Mouse (Mus musculus) heart, embryonic 11.5 days (tissue): ENCODE data around the gene Atl3. TPM values are rescaled to one million over a fixed set of nuclear protein-coding genes. Genes with fewer than 3 reads are reported as not detected.

Experiments used
- ATAC-seq: fragments of 200-750 bp; cut with Nextera tagmentation; replicated peaks from 2 replicates; pipeline ENCODE4 v1.8.0; 2017; ENCODE audit warnings: moderate library complexity; ENCODE audit not compliant: insufficient number of reproducible peaks, low FRiP score, low TSS enrichment
- H3K27ac ChIP-seq: fragments of 300-500 bp; sonication (generic); 2 replicates; pipeline ENCODE4 v1.5.1; 2014; ENCODE audit warnings: mild to moderate bottlenecking, low read depth, low read length
- H3K27me3 ChIP-seq: fragments of 300-500 bp; sonication (generic); 2 replicates; pipeline ENCODE4 v1.6.1; 2014; ENCODE audit warnings: mild to moderate bottlenecking, low read length, mixed read lengths; ENCODE audit not compliant: control insufficient read depth, insufficient read depth
- H3K36me3 ChIP-seq: fragments of 300-500 bp; sonication (generic); 2 replicates; pipeline ENCODE4 v1.6.1; 2014; ENCODE audit warnings: mild to moderate bottlenecking, low read length, moderate library complexity, mixed read lengths; ENCODE audit not compliant: control insufficient read depth, insufficient read depth
- H3K4me1 ChIP-seq: fragments of 300-500 bp; sonication (generic); 2 replicates; pipeline ENCODE4 v1.6.1; 2014; ENCODE audit warnings: low read length; ENCODE audit not compliant: control insufficient read depth, insufficient read depth
- H3K4me2 ChIP-seq: fragments of 300-500 bp; sonication (generic); 2 replicates; pipeline ENCODE4 v1.6.1; 2014; ENCODE audit warnings: mild to moderate bottlenecking, moderate library complexity
- H3K4me3 ChIP-seq: fragments of 300-500 bp; sonication (generic); 2 replicates; pipeline ENCODE4 v1.5.1; 2014; ENCODE audit warnings: low read depth, low read length
- H3K9ac ChIP-seq: fragments of 300-500 bp; sonication (generic); 2 replicates; pipeline ENCODE4 v1.6.1; 2014; ENCODE audit warnings: mild to moderate bottlenecking, low read depth, low read length, moderate library complexity
- H3K9me3 ChIP-seq: fragments of 300-500 bp; sonication (generic); replicated peaks from 2 replicates; pipeline ENCODE4 v1.6.1; 2016; ENCODE audit warnings: low read length; ENCODE audit not compliant: control insufficient read depth
- WGBS: fragments of 180-500 bp; shearing (Covaris S2); extraction: QIAGEN DNeasy Blood & Tissue Kit; methylation state at CpG from one replicate; pipeline ENCODE4 v1.1.7; 2014; ENCODE audit not compliant: insufficient replicate concordance; 5-methylcytosine and 5-hydroxymethylcytosine counted together
- polyA plus RNA-seq: library from polyadenylated mRNA; unstranded; fragments of >200 nt; fragmentation: Nextera tagmentation; extraction: Ambion mirVana; gene quantifications from 2 replicates; pipeline ENCODE4 v1.2.1, GENCODE M21; 2014

The Atl3 gene
- polyA plus RNA-seq, 1 experiment from 2014 or later: 9.5 TPM

- no peak for ATAC-seq
- WGBS: 79% methylated on average over 1 of the region's 1 CpGs
- H3K36me3 ChIP-seq: peaks cover 5% of the 10 kb centered on the region
- H3K9me3 ChIP-seq: no peaks in the 10 kb centered on the region
- no peak overlapping the region for H3K4me2 ChIP-seq
- H3K4me3 ChIP-seq: no peak overlapping the region
- H3K27me3 ChIP-seq: no peaks in the 10 kb centered on the region
- H3K4me1 ChIP-seq: no peaks in the 10 kb centered on the region
- H3K9ac ChIP-seq: no peak overlapping the region
- H3K27ac ChIP-seq: no peak overlapping the region
Measured at GRCm38 (mm10) chr19:7516437-7516836, 22.6 kb downstream of the Atl3 start.

DNA sequence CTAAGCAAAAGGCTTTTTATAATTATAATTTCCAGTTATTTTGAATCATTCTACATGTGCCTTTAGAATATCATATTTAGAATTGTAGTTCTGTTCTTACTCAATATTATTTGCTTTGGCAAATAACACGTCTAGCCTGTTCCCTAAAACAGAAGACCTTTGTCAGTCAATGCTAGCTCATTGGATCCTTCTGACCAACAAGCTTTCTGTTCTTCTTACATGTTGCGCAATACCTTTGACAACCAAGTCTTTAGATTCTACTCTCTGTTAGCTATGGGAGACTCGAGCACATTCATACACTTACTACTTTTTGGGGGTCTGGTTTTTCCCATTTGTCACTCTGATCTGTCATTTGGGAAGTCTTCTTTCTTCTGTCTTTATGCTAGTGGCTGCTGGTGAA lies 27.8 kb downstream of the Atl3 start:
- H3K9ac ChIP-seq: no peak overlapping the region
- no peaks in the 10 kb centered on the region for H3K27me3 ChIP-seq
- no peak overlapping the region for H3K27ac ChIP-seq
- no peaks in the 10 kb centered on the region for H3K4me1 ChIP-seq
- 82% methylated on average over 3 of the region's 3 CpGs for WGBS
- no peak overlapping the region for H3K4me3 ChIP-seq
- no peak overlapping the region for H3K4me2 ChIP-seq
- H3K9me3 ChIP-seq: no peaks in the 10 kb centered on the region; the same call in 1 of the 2 replicates
- H3K36me3 ChIP-seq: peaks cover 23% of the 10 kb centered on the region
- ATAC-seq: no peak

DNA sequence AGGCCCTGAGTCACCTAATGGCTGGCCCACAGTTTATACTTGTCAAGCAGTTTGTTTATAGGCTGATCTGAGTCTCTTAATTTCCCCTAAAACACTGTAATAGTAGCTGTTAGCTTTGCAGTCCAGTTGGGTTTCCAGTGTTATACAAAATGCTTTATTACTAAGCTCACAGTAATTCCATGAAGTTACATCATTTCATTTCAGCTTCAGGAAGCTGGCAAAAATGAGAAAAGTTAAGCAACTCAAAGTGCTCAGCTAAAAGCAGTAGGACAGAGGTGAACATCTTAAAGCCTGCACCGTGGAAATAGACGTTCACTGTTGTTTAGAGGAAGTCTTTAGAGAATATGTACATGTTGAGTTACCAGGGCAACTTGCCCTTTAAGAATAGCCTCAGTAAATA lies 29.0 kb downstream of the Atl3 start:
- Histone ChIP-seq H3K9me3 (no peaks in the 10 kb centered on the region; the same call in 1 of the 2 replicates), H3K36me3 (peaks cover 20% of the 10 kb centered on the region), H3K9ac (no peak overlapping the region), H3K27ac (no peak overlapping the region), H3K27me3 (no peaks in the 10 kb centered on the region), H3K4me2 (no peak overlapping the region), H3K4me3 (no peak overlapping the region), H3K4me1 (no peaks in the 10 kb centered on the region)
- no peak for ATAC-seq
- 96% methylated on average over 2 of the region's 2 CpGs for WGBS

DNA sequence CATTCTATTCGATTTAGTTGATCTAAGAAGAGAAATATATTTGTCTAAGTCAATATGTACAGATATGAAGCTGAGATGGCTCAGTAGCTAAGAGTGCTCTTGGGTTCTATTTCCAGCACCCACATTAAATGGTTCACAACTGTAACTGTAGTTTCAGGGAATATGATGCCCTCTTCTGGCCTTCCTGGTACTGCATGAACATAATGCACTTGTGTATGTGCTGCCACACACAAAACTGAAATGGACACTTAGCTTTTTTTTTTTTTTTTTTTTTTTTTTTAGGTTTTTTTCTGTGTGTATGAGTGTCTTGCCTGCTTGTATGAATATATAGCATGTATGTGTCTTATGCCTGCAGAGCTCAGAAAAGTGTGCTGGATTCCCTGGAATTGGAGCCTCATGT lies 29.5 kb downstream of the Atl3 start:
- 87% methylated on average over 1 of the region's 1 CpGs for WGBS
- Histone ChIP-seq H3K9ac (no peak overlapping the region), H3K4me1 (no peaks in the 10 kb centered on the region), H3K4me3 (no peak overlapping the region), H3K27ac (no peak overlapping the region), H3K27me3 (no peaks in the 10 kb centered on the region), H3K36me3 (peaks cover 20% of the 10 kb centered on the region), H3K9me3 (no peaks in the 10 kb centered on the region; the same call in 1 of the 2 replicates), H3K4me2 (no peak overlapping the region)
- no peak for ATAC-seq

- Histone ChIP-seq H3K27me3 (no peaks in the 10 kb centered on the region), H3K27ac (no peak overlapping the region), H3K9me3 (no peaks in the 10 kb centered on the region; the same call in 1 of the 2 replicates), H3K4me3 (no peak overlapping the region), H3K4me1 (no peaks in the 10 kb centered on the region), H3K9ac (no peak overlapping the region), H3K4me2 (no peak overlapping the region), H3K36me3 (peaks cover 18% of the 10 kb centered on the region)
- no peak for ATAC-seq
Measured at GRCm38 (mm10) chr19:7523781-7524180, 29.9 kb downstream of the Atl3 start.

GRCm38 (mm10) chr19:7524879-7525278 lies 31.0 kb downstream of the Atl3 start:
- no peaks in the 10 kb centered on the region for H3K27me3 ChIP-seq
- H3K9me3 ChIP-seq: no peaks in the 10 kb centered on the region; the same call in 1 of the 2 replicates
- H3K36me3 ChIP-seq: peaks cover 19% of the 10 kb centered on the region
- H3K4me3 ChIP-seq: no peak overlapping the region
- no peak overlapping the region for H3K9ac ChIP-seq
- 74% methylated on average over 3 of the region's 3 CpGs for WGBS
- H3K4me1 ChIP-seq: no peaks in the 10 kb centered on the region
- no peak overlapping the region for H3K4me2 ChIP-seq
- no peak overlapping the region for H3K27ac ChIP-seq
- ATAC-seq: no peak

GRCm38 (mm10) chr19:7528639-7529428 lies 35.0 kb downstream of the Atl3 start:
- H3K4me3 ChIP-seq: no peak overlapping the region
- no peaks in the 10 kb centered on the region for H3K4me1 ChIP-seq
- WGBS: 47% methylated on average over 7 of the region's 7 CpGs
- H3K36me3 ChIP-seq: peaks cover 12% of the 10 kb centered on the region
- H3K4me2 ChIP-seq: no peak overlapping the region
- H3K27ac ChIP-seq: no peak overlapping the region
- ATAC-seq: no peak
- no peaks in the 10 kb centered on the region for H3K27me3 ChIP-seq
- H3K9me3 ChIP-seq: no peaks in the 10 kb centered on the region
- H3K9ac ChIP-seq: no peak overlapping the region

DNA sequence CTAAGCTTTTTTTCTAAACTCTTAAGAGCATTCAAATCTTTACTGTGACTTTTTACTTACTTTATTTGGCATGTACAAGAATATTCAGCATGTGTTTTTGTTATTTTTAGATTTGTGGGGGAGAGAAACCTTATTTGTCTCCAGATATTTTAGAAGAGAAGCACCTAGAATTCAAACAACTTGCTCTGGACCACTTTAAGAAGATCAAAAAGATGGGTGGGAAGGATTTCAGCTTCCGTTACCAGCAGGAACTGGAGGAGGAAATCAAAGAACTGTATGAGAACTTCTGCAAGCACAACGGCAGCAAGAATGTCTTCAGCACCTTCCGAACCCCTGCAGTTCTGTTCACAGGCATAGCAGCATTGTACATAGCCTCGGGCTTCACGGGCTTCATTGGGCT lies 38.1 kb downstream of the Atl3 start:
- WGBS: 87% methylated on average over 5 of the region's 5 CpGs
- H3K4me1 ChIP-seq: no peaks in the 10 kb centered on the region
- peaks cover 14% of the 10 kb centered on the region; the same call in 1 of the 2 replicates for H3K36me3 ChIP-seq
- H3K4me3 ChIP-seq: no peak overlapping the region
- H3K27me3 ChIP-seq: no peaks in the 10 kb centered on the region
- no peak for ATAC-seq
- no peak overlapping the region for H3K27ac ChIP-seq
- H3K4me2 ChIP-seq: no peak overlapping the region
- no peak overlapping the region for H3K9ac ChIP-seq
- H3K9me3 ChIP-seq: no peaks in the 10 kb centered on the region

- Histone ChIP-seq H3K27ac (no peak overlapping the region), H3K9ac (no peak overlapping the region), H3K27me3 (no peaks in the 10 kb centered on the region), H3K4me2 (no peak overlapping the region), H3K9me3 (no peaks in the 10 kb centered on the region), H3K4me3 (no peak overlapping the region), H3K4me1 (no peaks in the 10 kb centered on the region), H3K36me3 (peaks cover 14% of the 10 kb centered on the region; the same call in 1 of the 2 replicates)
- WGBS: 91% methylated on average over 5 of the region's 5 CpGs
- no peak for ATAC-seq
Measured at GRCm38 (mm10) chr19:7533891-7534290, 40.1 kb downstream of the Atl3 start.
